Mouse (Mus musculus) ES-Bruce4 (cell line): ENCODE measurements around the gene Rnf121. TPM values are rescaled to one million over a fixed set of nuclear protein-coding genes. Genes with fewer than 3 reads are reported as not detected.

Experiments
- H3K27ac ChIP-seq: 2 replicates; pipeline ENCODE4 v1.5.1; 2012; ENCODE audit warnings: low read length, inconsistent platforms; ENCODE audit not compliant: insufficient read depth
- H3K27me3 ChIP-seq: 2 replicates; pipeline ENCODE4 v1.6.1; 2012; ENCODE audit warnings: mild to moderate bottlenecking, low read length, inconsistent platforms; ENCODE audit not compliant: control insufficient read depth, poor library complexity, insufficient read depth, severe bottlenecking
- H3K36me3 ChIP-seq: 2 replicates; pipeline ENCODE4 v1.6.1; 2012; ENCODE audit warnings: inconsistent platforms, mild to moderate bottlenecking, low read length, moderate library complexity; ENCODE audit not compliant: control insufficient read depth, poor library complexity, insufficient read depth, severe bottlenecking
- H3K4me1 ChIP-seq: one replicate; pipeline ENCODE4 v1.8.1; 2011; ENCODE audit warnings: low read length; ENCODE audit not compliant: control insufficient read depth, insufficient read depth
- H3K4me3 ChIP-seq: 2 replicates; pipeline ENCODE4 v1.5.1; 2011; ENCODE audit warnings: low read depth, mild to moderate bottlenecking, low read length
- H3K9ac ChIP-seq: 2 replicates; pipeline ENCODE4 v1.6.1; 2012; ENCODE audit warnings: low read depth, mild to moderate bottlenecking, inconsistent platforms; ENCODE audit not compliant: poor library complexity, severe bottlenecking
- H3K9me3 ChIP-seq: replicated peaks from 2 replicates; pipeline ENCODE4 v1.6.1; 2012; ENCODE audit warnings: mild to moderate bottlenecking, low read length, inconsistent platforms; ENCODE audit not compliant: control insufficient read depth, poor library complexity, insufficient read depth, severe bottlenecking
- CTCF ChIP-seq: IDR thresholded peaks from one replicate; pipeline ENCODE4 v1.8.1; 2011; ENCODE audit warnings: low read depth, low read length
- EP300 ChIP-seq: IDR thresholded peaks from 2 replicates; pipeline ENCODE4 v1.6.1; 2011; ENCODE audit warnings: low read depth, low read length; ENCODE audit not compliant: insufficient read depth
- POLR2A ChIP-seq: IDR thresholded peaks from one replicate; pipeline ENCODE4 v1.8.1; 2011; ENCODE audit warnings: low read length; ENCODE audit not compliant: insufficient read depth
- polyA plus RNA-seq: library from polyadenylated mRNA; stranded (reverse); fragments of >200 nt; gene quantifications from 2 replicates; pipeline ENCODE4 v1.2.4, GENCODE M21; 2011; ENCODE audit warnings: low read depth; ENCODE audit not compliant: missing spikeins, insufficient read depth, insufficient read length

Rnf121 gene
- polyA plus RNA-seq, 1 experiment = 27.1 TPM

DNA sequence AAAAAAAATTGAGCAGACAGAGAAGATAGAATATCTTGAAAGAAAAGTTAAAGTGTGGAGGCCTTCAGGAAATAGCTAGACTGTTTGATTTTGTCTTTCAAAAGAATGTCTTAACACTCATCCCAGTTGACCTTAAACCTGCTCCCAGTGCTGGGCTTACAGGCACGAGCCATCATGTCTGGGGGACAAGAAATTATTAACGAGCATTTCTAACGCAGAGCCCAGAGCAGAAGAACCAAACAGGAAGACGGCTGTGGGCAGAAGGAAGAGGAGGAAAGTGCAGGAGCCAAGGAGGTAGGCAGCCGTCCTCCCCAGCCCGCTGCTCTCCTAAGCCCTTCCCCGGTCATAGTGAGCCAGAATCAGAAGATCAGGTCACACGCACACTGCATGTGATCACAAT, 15.0 kb upstream of the Rnf121 start:
- H3K4me1 ChIP-seq = no peaks in the 10 kb centered on the region
- H3K9me3 ChIP-seq = no peaks in the 10 kb centered on the region
- H3K27me3 ChIP-seq = no peaks in the 10 kb centered on the region
- no peak overlapping the region for H3K9ac ChIP-seq
- TF ChIP-seq POLR2A (no peak), CTCF (no peak), EP300 (no peak)
- peaks cover 17% of the 10 kb centered on the region for H3K36me3 ChIP-seq
- H3K4me3 ChIP-seq = no peak overlapping the region
- H3K27ac ChIP-seq = no peak overlapping the region

DNA sequence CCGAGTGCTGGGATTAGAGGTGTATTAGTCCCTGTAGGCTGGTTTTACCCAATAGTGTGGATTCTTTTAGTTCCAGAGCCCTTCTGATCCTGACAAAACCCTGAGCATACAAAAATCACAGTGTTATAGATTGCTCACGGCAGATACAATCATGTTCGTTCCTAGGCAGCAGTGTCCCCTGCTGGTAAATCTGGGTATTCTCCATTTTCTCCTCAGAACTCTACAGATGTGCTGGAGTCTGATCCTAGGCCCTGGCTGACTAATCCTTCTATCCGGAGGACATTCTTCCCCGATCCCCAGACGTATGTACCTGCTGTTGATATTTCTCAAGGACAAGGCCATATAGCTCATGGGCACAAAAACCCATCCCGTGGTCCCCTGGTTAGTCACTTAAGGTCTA, 13.2 kb upstream of the Rnf121 start:
- no peak overlapping the region for H3K9ac ChIP-seq
- H3K4me1 ChIP-seq = no peaks in the 10 kb centered on the region
- H3K36me3 ChIP-seq = peaks cover 20% of the 10 kb centered on the region
- H3K9me3 ChIP-seq = no peaks in the 10 kb centered on the region
- no peaks in the 10 kb centered on the region for H3K27me3 ChIP-seq
- H3K4me3 ChIP-seq = no peak overlapping the region
- no peak for TF ChIP-seq EP300
- TF ChIP-seq CTCF = no peak
- TF ChIP-seq POLR2A = no peak
- H3K27ac ChIP-seq = no peak overlapping the region

DNA sequence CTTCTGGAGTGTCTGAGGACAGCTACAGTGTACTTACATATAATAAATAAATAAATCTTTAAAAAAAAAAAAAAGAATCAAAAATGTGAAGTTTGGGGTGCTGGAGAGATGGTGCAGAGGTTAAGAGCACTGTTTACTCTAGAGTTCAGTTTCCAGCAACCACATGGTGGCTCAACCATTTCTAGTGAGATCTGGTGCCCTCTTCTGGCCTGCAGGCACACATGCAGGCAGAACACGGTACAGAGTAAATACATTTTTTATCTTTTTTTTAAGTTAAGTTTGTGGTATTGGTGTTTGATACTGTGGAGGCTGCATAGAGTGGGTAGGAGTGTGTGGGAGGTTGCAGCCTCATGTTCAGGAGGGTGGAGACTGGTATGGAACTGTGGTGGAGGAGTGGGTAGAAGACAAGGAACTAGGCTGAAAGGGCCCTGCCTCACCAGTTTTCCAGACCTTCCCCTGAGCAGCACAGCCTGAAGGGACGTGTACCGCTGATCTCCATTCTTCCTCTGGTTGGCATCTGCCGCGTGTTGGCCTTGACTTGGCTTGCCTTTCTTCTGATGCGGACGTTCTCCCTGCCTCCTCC, 11.5 kb upstream of the Rnf121 start:
- Histone ChIP-seq H3K4me3 (no peak overlapping the region), H3K9me3 (no peaks in the 10 kb centered on the region), H3K27me3 (no peaks in the 10 kb centered on the region), H3K27ac (no peak overlapping the region), H3K4me1 (no peaks in the 10 kb centered on the region), H3K36me3 (peaks cover 29% of the 10 kb centered on the region), H3K9ac (no peak overlapping the region)
- TF ChIP-seq POLR2A (no peak), CTCF (peak; percentile 67)

DNA sequence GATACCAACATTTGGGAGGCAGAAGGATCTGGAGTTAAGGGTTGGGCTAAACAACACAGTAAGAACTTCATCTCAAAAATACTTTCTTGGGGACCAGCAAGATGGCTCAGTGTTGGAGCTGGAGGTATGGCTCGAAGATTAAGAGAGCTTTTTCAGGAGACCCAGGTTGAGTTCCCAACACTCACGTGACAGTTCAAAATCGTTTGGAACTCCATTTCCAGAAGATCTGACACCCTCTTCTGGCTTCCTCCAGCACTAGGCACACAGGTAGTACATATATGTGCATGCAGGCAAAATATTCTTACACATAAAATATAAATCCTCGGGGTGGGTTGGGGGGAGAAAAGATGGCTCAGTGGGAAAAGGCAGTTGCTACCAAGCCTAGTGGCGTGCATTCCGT, 1.1 kb upstream of the Rnf121 start:
- no peaks in the 10 kb centered on the region for H3K27me3 ChIP-seq
- TF ChIP-seq EP300 (no peak), CTCF (no peak), POLR2A (no peak)
- no peak overlapping the region for H3K27ac ChIP-seq

DNA sequence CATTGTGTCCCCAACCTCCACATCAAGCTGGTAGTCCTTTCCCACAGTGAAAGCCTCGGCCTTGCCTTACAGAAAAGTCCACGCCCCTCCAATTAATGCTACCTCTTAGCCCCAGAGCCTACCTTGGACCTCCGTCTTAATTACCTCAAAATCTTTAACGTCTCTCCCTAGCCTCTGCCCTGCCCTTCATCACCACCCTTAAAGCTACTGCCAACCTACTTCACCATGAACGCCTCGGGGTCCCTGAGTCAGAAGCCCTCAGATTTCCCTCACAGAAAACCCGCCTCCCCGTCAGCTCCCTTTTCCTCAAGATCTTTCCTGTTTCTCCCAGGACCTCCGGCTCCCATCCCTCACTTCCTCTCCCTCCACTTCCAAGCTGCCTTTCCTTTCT, 619 bp downstream of the Rnf121 start:
- peaks cover 2% of the 10 kb centered on the region; the same call in 1 of the 2 replicates for H3K36me3 ChIP-seq
- TF ChIP-seq CTCF = no peak
- no peak for TF ChIP-seq EP300
- TF ChIP-seq POLR2A = no peak
- H3K4me3 ChIP-seq = peak overlapping the region; percentile 90
- peak overlapping the region; percentile 55 for H3K9ac ChIP-seq
- no peaks in the 10 kb centered on the region for H3K9me3 ChIP-seq
- no peaks in the 10 kb centered on the region for H3K27me3 ChIP-seq
- H3K27ac ChIP-seq = no peak overlapping the region
- H3K4me1 ChIP-seq = no peaks in the 10 kb centered on the region

More for the DNA sequence above, 1.1 kb upstream of the Rnf121 start:
- Histone ChIP-seq H3K36me3 (peaks cover 3% of the 10 kb centered on the region), H3K4me1 (no peaks in the 10 kb centered on the region), H3K9me3 (no peaks in the 10 kb centered on the region), H3K4me3 (peak overlapping the region; percentile 52), H3K9ac (peak overlapping the region; percentile 55)

DNA sequence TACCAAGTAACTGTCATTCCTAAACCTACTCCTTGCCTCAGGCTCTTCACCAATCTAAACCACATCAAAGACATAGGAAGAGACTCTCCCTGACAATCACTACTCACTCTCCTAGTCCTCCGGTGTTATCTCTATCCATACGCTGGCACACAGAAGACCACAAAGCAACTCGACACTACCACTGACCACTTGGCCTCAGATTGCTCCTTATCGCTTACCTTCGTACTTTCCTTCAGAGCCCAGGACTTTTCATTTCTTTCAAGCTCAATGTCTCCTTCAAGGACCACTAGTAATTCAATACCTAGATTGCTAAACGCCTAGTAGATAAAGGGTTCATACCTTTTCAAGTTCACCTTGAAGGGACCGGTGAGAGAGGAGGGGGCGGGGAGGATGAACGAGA, 1.4 kb downstream of the Rnf121 start:
- H3K9me3 ChIP-seq = no peaks in the 10 kb centered on the region
- no peak overlapping the region for H3K27ac ChIP-seq
- no peak for TF ChIP-seq EP300
- no peak for TF ChIP-seq CTCF
- no peak for TF ChIP-seq POLR2A
- peaks cover 2% of the 10 kb centered on the region; the same call in 1 of the 2 replicates for H3K36me3 ChIP-seq
- no peaks in the 10 kb centered on the region for H3K27me3 ChIP-seq
- 0 out of 2 replicates have a peak overlapping the region, but pooled peaks have one; percentile 55 for H3K9ac ChIP-seq
- H3K4me1 ChIP-seq = no peaks in the 10 kb centered on the region
- H3K4me3 ChIP-seq = no peak overlapping the region
